Mouse (Mus musculus) neural tube, embryonic 13.5 days (tissue): ENCODE measurements around the gene Gins1. TPM values are rescaled to one million over a fixed set of nuclear protein-coding genes. Genes with fewer than 3 reads are reported as not detected.

ENCODE experiments used
- ATAC-seq: fragments of 200-750 bp; cut with Nextera tagmentation; 2 replicates; pipeline ENCODE4 v1.8.0; 2017; ENCODE audit warnings: low read depth, mild to moderate bottlenecking, moderate TSS enrichment, moderate library complexity
- H3K27ac ChIP-seq: fragments of 300-500 bp; sonication (generic); replicated peaks from 2 replicates; pipeline ENCODE4 v1.5.1; 2015; ENCODE audit warnings: moderate library complexity, mild to moderate bottlenecking, inconsistent platforms
- H3K27me3 ChIP-seq: fragments of 300-500 bp; sonication (generic); 2 replicates; pipeline ENCODE4 v1.6.1; 2015; ENCODE audit warnings: mild to moderate bottlenecking, inconsistent platforms
- H3K36me3 ChIP-seq: fragments of 300-500 bp; sonication (generic); 2 replicates; pipeline ENCODE4 v1.6.1; 2015; ENCODE audit warnings: mild to moderate bottlenecking, inconsistent platforms
- H3K4me1 ChIP-seq: fragments of 300-500 bp; sonication (generic); replicated peaks from 2 replicates; pipeline ENCODE4 v1.6.1; 2015; ENCODE audit warnings: inconsistent platforms
- H3K4me2 ChIP-seq: fragments of 300-500 bp; sonication (generic); 2 replicates; pipeline ENCODE4 v1.6.1; 2015; ENCODE audit warnings: inconsistent platforms, mild to moderate bottlenecking, moderate library complexity
- H3K4me3 ChIP-seq: fragments of 300-500 bp; sonication (generic); 2 replicates; pipeline ENCODE4 v1.5.1; 2015; ENCODE audit warnings: mild to moderate bottlenecking, inconsistent platforms
- H3K9ac ChIP-seq: fragments of 300-500 bp; sonication (generic); 2 replicates; pipeline ENCODE4 v1.6.1; 2015; ENCODE audit warnings: moderate library complexity, mild to moderate bottlenecking, inconsistent platforms
- H3K9me3 ChIP-seq: fragments of 300-500 bp; sonication (generic); 2 replicates; pipeline ENCODE4 v1.6.1; 2016; ENCODE audit warnings: inconsistent platforms
- WGBS: fragments of 180-500 bp; shearing (Covaris S2); methylation state at CpG from one replicate; pipeline ENCODE4 v1.1.7; 2015; 5-methylcytosine and 5-hydroxymethylcytosine counted together
- polyA plus RNA-seq: library from polyadenylated mRNA; unstranded; fragments of >200 nt; fragmentation: Nextera tagmentation; extraction: Ambion mirVana; gene quantifications from 2 replicates; pipeline ENCODE4 v1.2.1, GENCODE M21; 2015

The Gins1 gene
- polyA plus RNA-seq, 1 experiment from 2014 or later = 18.5 TPM

DNA sequence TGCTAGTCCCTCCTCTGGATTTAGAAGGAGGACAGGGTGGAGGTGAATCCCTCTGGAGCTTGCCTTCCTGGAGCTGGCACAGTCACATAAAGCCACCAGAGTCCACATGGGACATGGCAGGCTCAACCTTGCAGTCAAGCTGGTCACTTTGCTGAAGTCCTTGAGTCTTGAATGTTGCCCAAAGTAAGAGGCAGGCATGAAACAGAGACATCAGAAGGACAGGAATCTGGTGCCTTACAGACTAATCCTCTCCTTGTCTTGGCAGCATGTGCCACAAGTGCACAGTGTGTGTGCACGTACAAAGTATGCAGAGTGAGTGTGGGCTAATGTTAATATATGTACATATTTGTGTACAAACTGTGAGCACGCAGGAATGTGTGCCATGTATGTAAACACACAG is 62.3 kb downstream of the Gins1 start:
- H3K27me3 ChIP-seq = no peaks in the 10 kb centered on the region
- no peaks in the 10 kb centered on the region for H3K9me3 ChIP-seq
- peaks cover 36% of the 10 kb centered on the region for H3K36me3 ChIP-seq
- ATAC-seq = no peak
- H3K9ac ChIP-seq = no peak overlapping the region
- no peak overlapping the region for H3K4me3 ChIP-seq
- no peak overlapping the region for H3K27ac ChIP-seq
- no peaks in the 10 kb centered on the region for H3K4me1 ChIP-seq
- 97% methylated on average over 2 of the region's 2 CpGs for WGBS
- no peak overlapping the region for H3K4me2 ChIP-seq

DNA sequence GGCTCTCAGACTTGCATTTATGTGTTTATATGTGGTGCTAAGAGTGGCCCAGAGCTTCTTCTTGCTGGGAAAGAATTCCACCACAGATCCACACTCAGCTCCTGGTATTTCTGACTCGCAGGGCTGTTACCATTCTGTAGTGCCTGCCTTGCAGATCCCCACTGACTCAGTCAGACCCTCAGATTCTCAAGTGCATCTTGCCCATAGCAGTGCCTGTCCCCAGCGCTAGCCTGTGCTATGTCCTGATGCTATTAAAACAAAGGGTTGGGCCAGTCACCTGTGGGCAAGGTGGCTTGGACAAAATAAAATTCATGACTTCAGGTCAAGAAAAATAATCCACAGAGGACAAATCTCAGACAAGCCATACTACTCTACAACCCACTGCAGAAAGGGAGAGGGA is 64.0 kb downstream of the Gins1 start:
- Histone ChIP-seq H3K4me3 (no peak overlapping the region), H3K27ac (no peak overlapping the region), H3K27me3 (no peaks in the 10 kb centered on the region), H3K9ac (no peak overlapping the region), H3K9me3 (no peaks in the 10 kb centered on the region), H3K4me1 (no peaks in the 10 kb centered on the region), H3K4me2 (no peak overlapping the region), H3K36me3 (peaks cover 46% of the 10 kb centered on the region)
- no peak for ATAC-seq
- 94% methylated on average over 2 of the region's 2 CpGs for WGBS

DNA sequence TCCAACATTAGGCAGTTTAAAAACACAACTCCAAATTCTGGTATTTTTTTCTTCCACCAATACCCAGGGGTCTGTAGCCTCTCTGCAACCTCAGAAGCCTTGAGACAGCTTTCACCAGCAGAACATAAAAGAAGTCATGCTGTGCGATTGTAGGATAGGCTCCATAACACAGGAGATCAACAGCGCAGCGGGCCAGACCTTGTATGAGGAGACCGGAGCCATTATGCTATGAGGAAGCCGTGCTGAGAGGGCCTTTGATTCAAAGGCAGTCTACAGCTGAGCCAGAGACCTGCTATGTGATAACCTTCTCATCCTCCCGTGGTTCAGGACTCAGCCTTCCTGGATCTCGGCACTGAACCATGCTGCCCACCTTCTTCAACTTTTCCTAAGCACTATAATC is 66.7 kb downstream of the Gins1 start:
- H3K4me1 ChIP-seq = no peaks in the 10 kb centered on the region
- no peaks in the 10 kb centered on the region for H3K9me3 ChIP-seq
- peaks cover 53% of the 10 kb centered on the region for H3K36me3 ChIP-seq
- no peak for ATAC-seq
- H3K27me3 ChIP-seq = no peaks in the 10 kb centered on the region
- H3K9ac ChIP-seq = no peak overlapping the region
- H3K4me2 ChIP-seq = no peak overlapping the region
- 69% methylated on average over 7 of the region's 7 CpGs for WGBS
- no peak overlapping the region for H3K4me3 ChIP-seq
- no peak overlapping the region for H3K27ac ChIP-seq

DNA sequence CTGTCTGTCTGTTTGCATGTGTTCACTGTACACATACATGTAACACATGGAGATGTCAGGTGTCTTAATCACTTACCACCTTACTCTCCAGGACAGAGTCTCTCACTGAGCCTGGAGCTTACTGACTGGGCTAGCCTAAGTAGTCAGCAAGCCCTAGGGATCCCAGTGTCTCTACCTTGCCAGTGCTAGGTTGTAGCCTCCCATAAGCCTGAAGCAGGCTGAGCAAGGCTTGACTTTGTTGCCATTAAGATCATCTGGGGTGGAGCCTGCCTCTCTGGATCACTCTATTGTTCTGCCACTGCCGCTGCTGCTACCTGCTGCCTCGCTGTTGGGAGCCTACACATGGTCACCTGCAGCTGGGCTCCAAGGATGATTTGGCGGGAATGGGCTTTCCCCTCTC is 67.5 kb downstream of the Gins1 start:
- Histone ChIP-seq H3K4me2 (no peak overlapping the region), H3K27me3 (no peaks in the 10 kb centered on the region), H3K36me3 (peaks cover 52% of the 10 kb centered on the region), H3K9ac (no peak overlapping the region), H3K4me3 (no peak overlapping the region), H3K4me1 (no peaks in the 10 kb centered on the region), H3K27ac (no peak overlapping the region), H3K9me3 (no peaks in the 10 kb centered on the region)
- no peak for ATAC-seq
- 96% methylated on average over 3 of the region's 3 CpGs for WGBS

DNA sequence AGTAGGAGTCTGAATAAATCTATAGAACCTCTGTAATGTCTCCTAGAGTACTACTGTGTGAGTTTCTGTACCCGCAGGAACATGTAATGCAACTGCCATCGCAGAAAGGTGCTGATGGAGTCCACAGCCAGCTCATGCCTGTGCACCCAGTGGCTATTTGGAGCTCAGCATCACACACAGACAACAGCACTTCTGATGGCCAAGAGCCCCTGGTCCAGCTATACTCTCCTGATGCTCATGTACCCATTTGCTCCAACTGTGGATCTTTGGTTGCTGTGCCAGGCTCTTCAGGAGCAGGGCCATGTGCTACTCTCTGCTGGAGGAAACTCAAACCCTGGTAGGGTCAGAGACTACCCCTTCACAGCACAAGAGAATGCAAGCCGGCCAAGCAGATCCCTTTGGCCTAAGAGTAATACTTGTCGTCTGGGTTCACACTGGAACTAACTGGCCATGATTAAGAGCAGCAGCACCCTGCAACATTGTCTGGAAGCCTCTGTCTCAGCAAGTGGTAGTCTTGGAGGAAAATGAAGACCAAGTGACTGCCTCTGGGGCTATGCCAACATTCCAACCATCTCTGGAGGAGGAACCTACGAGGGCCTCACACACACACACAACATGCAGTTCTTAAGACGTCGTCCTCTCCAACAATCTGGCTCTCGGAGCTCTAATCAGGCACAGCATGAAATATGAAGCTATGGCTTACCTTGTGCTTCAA is 68.4 kb downstream of the Gins1 start:
- H3K27ac ChIP-seq = no peak overlapping the region
- WGBS = 98% methylated on average over 8 of the region's 8 CpGs
- no peak overlapping the region for H3K9ac ChIP-seq
- no peaks in the 10 kb centered on the region for H3K4me1 ChIP-seq
- no peak overlapping the region for H3K4me3 ChIP-seq
- no peaks in the 10 kb centered on the region for H3K9me3 ChIP-seq
- peaks cover 52% of the 10 kb centered on the region for H3K36me3 ChIP-seq
- ATAC-seq = no peak
- H3K4me2 ChIP-seq = no peak overlapping the region
- no peaks in the 10 kb centered on the region for H3K27me3 ChIP-seq

DNA sequence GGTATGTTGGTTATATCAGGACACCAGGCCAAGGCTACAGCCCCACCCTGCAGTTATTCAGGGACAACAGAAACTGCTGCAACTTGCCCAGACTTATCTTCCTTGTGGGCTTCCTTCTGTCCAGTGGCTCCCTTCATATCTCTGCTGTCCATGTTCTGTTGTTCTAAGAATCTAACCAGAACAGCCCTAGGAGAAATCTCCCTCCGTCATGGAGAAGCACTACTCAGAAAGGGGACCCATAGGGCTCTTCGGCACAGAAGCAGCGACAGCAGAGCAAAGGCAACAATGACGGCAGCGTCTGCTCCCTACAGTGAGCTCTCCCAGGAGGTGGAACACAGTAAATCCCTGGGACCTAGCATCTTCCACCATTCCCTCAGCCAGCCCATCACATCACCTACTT is 71.7 kb downstream of the Gins1 start:
- 93% methylated on average over 5 of the region's 5 CpGs for WGBS
- H3K4me1 ChIP-seq = no peaks in the 10 kb centered on the region
- no peaks in the 10 kb centered on the region for H3K9me3 ChIP-seq

DNA sequence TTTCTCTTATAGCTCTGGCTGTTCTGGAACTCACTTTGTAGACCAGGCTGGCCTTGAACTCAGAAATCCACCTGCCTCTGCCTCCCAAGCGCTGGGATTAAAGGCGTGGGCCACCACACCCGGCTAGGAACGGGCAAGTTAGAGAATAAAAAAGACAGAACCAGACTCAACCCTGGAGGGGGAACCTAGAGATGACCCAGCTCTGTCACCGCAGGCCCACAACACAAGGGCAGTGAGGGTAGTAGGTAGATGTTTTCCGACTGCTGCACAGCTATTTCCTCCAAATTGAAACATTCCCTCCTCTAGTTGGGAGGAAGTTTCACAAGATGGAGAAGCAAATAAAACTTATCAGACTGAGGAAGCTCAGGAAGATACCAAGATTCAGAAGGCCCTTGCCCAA is 72.5 kb downstream of the Gins1 start:
- Histone ChIP-seq H3K4me2 (no peak overlapping the region), H3K9me3 (no peaks in the 10 kb centered on the region), H3K4me3 (no peak overlapping the region), H3K4me1 (no peaks in the 10 kb centered on the region), H3K9ac (no peak overlapping the region), H3K36me3 (peaks cover 32% of the 10 kb centered on the region), H3K27me3 (no peaks in the 10 kb centered on the region), H3K27ac (no peak overlapping the region)
- WGBS = 93% methylated on average over 6 of the region's 6 CpGs
- ATAC-seq = no peak

More for the DNA sequence above, 71.7 kb downstream of the Gins1 start:
- no peak overlapping the region for H3K9ac ChIP-seq
- no peak for ATAC-seq
- no peak overlapping the region for H3K4me3 ChIP-seq
- H3K27me3 ChIP-seq = no peaks in the 10 kb centered on the region
- peaks cover 35% of the 10 kb centered on the region for H3K36me3 ChIP-seq
- H3K4me2 ChIP-seq = no peak overlapping the region
- H3K27ac ChIP-seq = no peak overlapping the region

DNA sequence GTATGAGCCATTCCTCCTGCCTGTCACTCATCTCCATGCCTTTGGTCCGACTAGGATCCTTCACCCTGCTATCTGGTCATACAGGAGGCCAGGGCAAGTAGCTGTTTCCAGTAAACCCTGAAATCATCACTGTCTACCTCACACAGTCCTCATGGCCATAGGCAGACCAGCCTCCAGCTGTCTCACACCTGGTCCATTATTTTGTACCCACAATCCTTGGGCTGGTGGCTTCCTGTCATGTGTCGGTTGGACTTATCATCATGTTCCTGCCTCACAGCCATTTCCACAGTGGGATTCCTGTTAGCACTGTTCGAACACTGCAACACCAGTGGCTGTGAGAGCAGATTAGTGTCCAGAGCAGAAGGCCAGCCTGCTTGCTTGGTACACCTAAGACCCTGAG is 73.6 kb downstream of the Gins1 start:
- no peak overlapping the region for H3K27ac ChIP-seq
- H3K4me3 ChIP-seq = no peak overlapping the region
- H3K27me3 ChIP-seq = no peaks in the 10 kb centered on the region
- H3K9ac ChIP-seq = no peak overlapping the region
- no peaks in the 10 kb centered on the region for H3K9me3 ChIP-seq
- H3K36me3 ChIP-seq = peaks cover 23% of the 10 kb centered on the region
- WGBS = 95% methylated on average over 3 of the region's 3 CpGs
- H3K4me1 ChIP-seq = no peaks in the 10 kb centered on the region
- no peak overlapping the region for H3K4me2 ChIP-seq
- ATAC-seq = no peak

DNA sequence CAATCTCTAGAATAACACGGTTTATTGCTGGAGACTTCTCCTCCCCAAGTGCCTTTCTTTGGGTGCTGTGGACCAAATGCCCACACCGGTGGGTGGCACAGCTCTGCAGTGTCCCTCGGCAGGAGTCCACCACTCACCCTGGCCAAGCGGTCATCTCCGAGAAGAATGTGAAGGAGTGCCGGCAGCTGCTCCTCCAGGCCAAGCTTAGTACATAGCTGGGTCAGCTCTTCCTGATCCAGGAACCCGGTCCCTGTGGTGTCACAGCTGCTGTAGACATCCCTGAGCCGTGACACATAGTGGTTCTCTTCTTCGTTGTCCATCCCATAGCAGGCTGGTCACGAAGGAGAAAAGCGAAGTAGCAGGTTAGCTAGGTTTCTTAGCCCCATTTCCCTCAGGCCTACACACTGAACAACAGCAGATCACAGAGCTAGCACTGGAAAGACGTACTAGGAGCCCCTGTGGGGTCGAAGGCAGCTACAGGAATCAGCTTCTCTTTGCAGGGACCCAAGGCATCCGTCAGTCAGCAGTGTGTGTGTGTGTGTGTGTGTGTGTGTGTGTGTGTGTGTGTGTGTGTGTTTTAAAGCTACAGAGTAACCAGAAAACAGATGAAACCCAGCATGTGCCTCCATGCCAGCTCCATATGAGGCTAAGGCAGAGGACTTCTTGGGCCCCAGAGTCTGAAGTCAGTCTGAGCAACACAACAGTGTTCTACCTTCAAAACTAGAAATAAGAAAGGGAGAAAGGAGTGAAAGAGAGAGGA is 74.8 kb downstream of the Gins1 start:
- no peaks in the 10 kb centered on the region for H3K27me3 ChIP-seq
- no peaks in the 10 kb centered on the region for H3K4me1 ChIP-seq
- WGBS = 87% methylated on average over 14 of the region's 14 CpGs
- no peak overlapping the region for H3K27ac ChIP-seq
- H3K4me2 ChIP-seq = no peak overlapping the region
- H3K4me3 ChIP-seq = no peak overlapping the region
- H3K9me3 ChIP-seq = no peaks in the 10 kb centered on the region
- no peak for ATAC-seq
- no peak overlapping the region for H3K9ac ChIP-seq
- H3K36me3 ChIP-seq = peaks cover 13% of the 10 kb centered on the region

Other genes starting within 250 kb of the Gins1 start
- gene Acss1, start 236.9 kb upstream of the Gins1 start, polyA plus RNA-seq = 17.7 and 18.4 TPM in 2 replicates
- 0.13 and 0.15 TPM in 2 replicates for gene Vsx1, start 216.0 kb upstream of the Gins1 start, polyA plus RNA-seq
- 41.2 and 47.0 TPM in 2 replicates for gene Entpd6, start 156.4 kb upstream of the Gins1 start, polyA plus RNA-seq
- gene Pygb, start 118.7 kb upstream of the Gins1 start, polyA plus RNA-seq = 101 TPM in 2 replicates
- gene Abhd12, start 659 bp upstream of the Gins1 start, polyA plus RNA-seq = 108 and 109 TPM in 2 replicates
- gene Ninl, start 134.0 kb downstream of the Gins1 start, polyA plus RNA-seq = 5.3 and 6.4 TPM in 2 replicates
- gene Nanp, start 134.0 kb downstream of the Gins1 start, polyA plus RNA-seq = 29.5 and 32.4 TPM in 2 replicates
- not detected in 2 replicates for gene Gm14151, start 186.9 kb downstream of the Gins1 start, polyA plus RNA-seq
- gene Gm14147, start 192.8 kb downstream of the Gins1 start, polyA plus RNA-seq = not detected in 2 replicates